Comparison of ENCODE assay signal across 8 mouse cellular contexts in the genomic region with DNA sequence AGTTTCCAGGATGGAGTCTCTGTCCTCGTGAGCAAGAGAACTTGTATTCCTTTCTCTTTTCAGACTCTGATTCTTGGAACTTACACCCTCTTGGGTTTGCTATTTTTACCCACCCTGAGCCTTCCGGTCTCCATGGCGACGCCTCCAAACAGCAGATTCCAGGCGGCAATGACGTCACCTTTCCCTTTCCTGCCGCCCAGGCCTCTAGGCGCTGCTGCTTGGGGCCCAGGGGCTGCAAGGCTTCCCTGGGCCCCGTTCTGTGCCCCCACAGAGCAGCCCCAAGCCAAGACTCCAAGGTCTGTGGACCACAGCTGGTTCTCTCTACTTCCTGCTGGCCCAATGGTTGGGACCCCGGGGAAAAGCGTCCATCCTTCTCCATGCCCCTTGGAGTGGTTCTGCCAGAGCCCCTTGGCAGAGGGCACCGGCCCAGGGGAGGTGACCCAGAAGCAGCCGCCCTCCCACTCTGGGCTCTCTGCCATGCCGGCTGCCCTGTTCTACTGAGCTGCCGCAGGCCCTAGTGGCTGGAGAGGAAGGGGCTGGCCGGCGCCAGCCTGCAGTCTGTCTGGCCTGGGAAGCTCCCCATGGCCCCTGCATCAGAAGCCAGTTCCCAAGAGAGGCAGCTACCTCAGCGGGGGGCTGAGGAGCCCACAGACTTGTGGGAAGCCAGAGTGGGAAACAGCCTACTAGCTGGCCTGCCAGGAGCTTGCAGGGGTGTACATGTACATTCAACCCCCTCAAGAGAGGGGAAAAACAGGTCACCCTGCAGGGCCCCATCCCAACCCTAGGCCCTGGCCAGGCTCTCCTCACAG. TPM values are rescaled to one million over a fixed set of nuclear protein-coding genes. Genes with fewer than 3 reads are reported as not detected.
DNase-seq lines count a peak whose midpoint lies in the region; TF ChIP-seq lines count a peak whose summit lies in the region.

No protein-coding gene starts in this region.

- peak overlapping the region; percentile 32 for H3K4me3 ChIP-seq in left cerebral cortex, adult 2 months

- intact Hi-C loops in left cerebral cortex, adult 2 months (cut with DNase I) = no loop called here

- DNase-seq in ovary, adult 18-20 months (ENCODE audit: low spot score) = peak; percentile 81
- no peak for DNase-seq in ovary, postnatal 10 days (ENCODE audit: low spot score)
- peak; percentile 90 for DNase-seq in embryo, embryonic 10.5 days (ENCODE audit: low spot score)
- peak; percentile 87 for DNase-seq in gastrocnemius, postnatal 25 days
- DNase-seq in induced T-regulatory cell, adult 2 months (ENCODE audit: low read depth) = peak; percentile 84
- peak; percentile 90 to 92 for DNase-seq in left cerebral cortex, adult 2 months (ENCODE audit: extremely low spot score in 1 of 2, low spot score in 2 of 2)
- DNase-seq in lung, postnatal 36 days = peak; percentile 97
- DNase-seq in right cerebral cortex, postnatal 14 days = peak; percentile 92

- TF ChIP-seq CTCF in left cerebral cortex, adult 2 months (IDR thresholded peaks at IDR 0.05) = peak; percentile 14; the same call in 1 of the 2 replicates

- H3K27ac ChIP-seq in left cerebral cortex, adult 2 months = peak overlapping the region; percentile 100

RNA-seq across cellular contexts. Expression of a gene that starts 13.1 kb away (rescaled TPM):
- 10 to 100 TPM; 31.3 to 34.7 TPM for total RNA-seq in gastrocnemius, postnatal 25 days (2021)
- 100 to 1,000 TPM; 113 to 119 TPM for total RNA-seq in left cerebral cortex, adult 2 months (2021)

RNA-seq across cellular contexts. Expression of a gene that starts 14.1 kb away (rescaled TPM):
- total RNA-seq in gastrocnemius, postnatal 25 days (2021) = 1 to 10 TPM; 5.3 to 8.2 TPM
- 10 to 100 TPM; 25.9 to 28.8 TPM for total RNA-seq in left cerebral cortex, adult 2 months (2021)
